Mouse (Mus musculus) thymus, postnatal 10 days (tissue): Measurements from ENCODE around the gene Olfr344.

Source experiments
- DNase-seq, 2 experiments: peaks; one replicate each; pipeline ENCODE4 v3.0.0; 2021; ENCODE audit warnings: low spot score in 2 of 2

The Olfr344 gene

GRCm38 (mm10) chr2:36566362-36566761 is at the start of gene Olfr344:
Gene Olfr344, plus strand, starts transcription at chr2:36566662.
- DNase-seq, result no peak

GRCm38 (mm10) chr2:36524698-36525097 is 41.8 kb upstream of the Olfr344 start, which contains the start of gene Olfr342:
Gene Olfr342, plus strand, starts transcription at chr2:36524998.
- no peak for DNase-seq

- no peak for DNase-seq
These were observed 1.3 kb upstream of the Olfr344 start for GRCm38 (mm10) chr2:36565156-36565555.

GRCm38 (mm10) chr2:36567022-36567421 is 560 bp downstream of the Olfr344 start:
- DNase-seq, result no peak

GRCm38 (mm10) chr2:36567845-36568244 is 1.4 kb downstream of the Olfr344 start:
- DNase-seq, result no peak
